8 mouse cellular contexts compared by ENCODE assay signal in the genomic region with DNA sequence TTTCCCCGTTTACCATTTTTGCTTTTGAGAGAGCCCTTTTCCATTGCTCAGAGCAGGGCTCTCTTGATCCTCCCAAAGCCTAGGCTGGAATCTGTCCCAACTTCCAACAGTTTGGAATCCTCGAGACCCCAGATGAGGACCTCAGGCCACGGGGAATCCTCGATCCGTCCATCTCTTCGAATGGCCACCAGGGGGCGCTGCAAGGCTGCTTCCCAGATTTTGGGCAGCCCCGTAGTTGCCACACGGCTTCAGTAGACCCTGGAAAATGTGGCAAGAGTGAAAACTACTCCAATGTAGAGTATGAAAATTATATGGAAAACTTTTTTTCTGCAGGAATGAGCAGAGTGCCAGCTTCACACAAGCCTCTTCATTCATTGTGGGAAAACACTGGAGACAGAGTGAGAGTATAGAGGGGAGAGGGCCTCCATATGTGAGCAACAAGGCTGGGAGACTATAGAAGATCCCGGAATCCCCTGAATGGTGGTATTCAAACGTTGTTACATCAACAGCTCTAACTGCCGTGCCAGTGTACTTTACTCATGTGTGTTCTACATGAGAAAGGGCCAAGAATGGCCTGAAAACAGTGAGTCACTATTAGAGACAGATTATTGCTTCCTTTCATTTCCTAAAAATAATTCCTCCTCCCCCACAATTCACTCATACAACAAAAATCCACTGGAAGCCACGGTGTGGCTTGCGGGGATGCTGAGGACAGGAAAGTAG. TPM values are rescaled to one million over a fixed set of nuclear protein-coding genes. Genes with fewer than 3 reads are reported as not detected.
DNase-seq lines count a peak whose midpoint lies in the region; ATAC-seq and TF ChIP-seq lines count a peak whose summit lies in the region.

Pdzd9 (minus strand) TSS at position 191 of the 723 bp plus-strand sequence.

- H3K27me3 ChIP-seq in kidney, adult 2 months (replicated peaks; ENCODE audit: control insufficient read depth, insufficient read depth, low read length), result no peaks in the 10 kb centered on the region
- H3K27me3 ChIP-seq in liver, adult 2 months (ENCODE audit: control insufficient read depth, insufficient read depth, low read length), result no peaks in the 10 kb centered on the region

- no peak within 1 kb of the TSS for H3K9ac ChIP-seq in liver, adult 2 months (ENCODE audit: low read depth, low read length)

- no peak for TF ChIP-seq POLR2A in kidney, adult 2 months (IDR thresholded peaks at IDR 0.05; ENCODE audit: low read depth, low read length)
- no peak for TF ChIP-seq POLR2A in liver, adult 2 months (IDR thresholded peaks at IDR 0.05; ENCODE audit: extremely low read depth, insufficient read depth, low read length)

- H3K79me2 ChIP-seq in liver, adult 2 months (ENCODE audit: control insufficient read depth, insufficient read depth, low read length), result no peaks in the 10 kb centered on the region

- WGBS in kidney, adult 2 months, result 17% methylated on average over 14 of the region's 14 CpGs
- 20% methylated on average over 14 of the region's 14 CpGs for WGBS in liver, adult 2 months

- ATAC-seq in monocyte, adult 5-6 weeks (replicated peaks; ENCODE audit: insufficient number of reproducible peaks, low FRiP score, low TSS enrichment, poor library complexity, severe bottlenecking), result 0 out of 2 replicates have a peak, but pooled peaks have one; percentile 46

- H3K27ac ChIP-seq in kidney, adult 2 months (ENCODE audit: insufficient read depth, low read depth, low read length), result no peak within 1 kb of the TSS
- H3K27ac ChIP-seq in liver, adult 2 months (replicated peaks; ENCODE audit: insufficient read depth, low read depth, low read length), result no peak within 1 kb of the TSS

- TF ChIP-seq CTCF in kidney, adult 2 months (conservative IDR thresholded peaks at IDR 0.05; ENCODE audit: insufficient read depth, insufficient read length, low read depth, low read length), result peak; percentile 82
- TF ChIP-seq CTCF in liver, adult 2 months (IDR thresholded peaks at IDR 0.05; ENCODE audit: low read depth, low read length), result peak; percentile 90

- H3K4me1 ChIP-seq in kidney, adult 2 months (ENCODE audit: control insufficient read depth, insufficient read depth, low read length), result no peaks in the 10 kb centered on the region; the same call in 1 of the 2 replicates
- no peaks in the 10 kb centered on the region; the same call in 1 of the 2 replicates for H3K4me1 ChIP-seq in liver, adult 2 months (ENCODE audit: control insufficient read depth, insufficient read depth, low read length)

- no peak within 1 kb of the TSS for H3K4me3 ChIP-seq in kidney, adult 2 months (ENCODE audit: insufficient read depth, low read depth, low read length)
- H3K4me3 ChIP-seq in liver, adult 2 months (ENCODE audit: insufficient read depth, low read depth, low read length), result no peak within 1 kb of the TSS

- no peaks in the 10 kb centered on the region for H3K36me3 ChIP-seq in kidney, adult 2 months (ENCODE audit: control insufficient read depth, insufficient read depth, low read length)
- no peaks in the 10 kb centered on the region for H3K36me3 ChIP-seq in liver, adult 2 months (ENCODE audit: control insufficient read depth, insufficient read depth, low read length)

- DNase-seq in 3134 (ENCODE audit: extremely low read depth, insufficient read length, low spot score), result peak; percentile 45
- peak; percentile 64 to 91 for DNase-seq in adrenal gland, adult (ENCODE audit: inconsistent age in 2 of 2, low spot score in 1 of 2)
- DNase-seq in embryo, embryonic 9.5 days (ENCODE audit: extremely low spot score), result peak; percentile 74
- DNase-seq in heart, adult 18-20 months, result peak; percentile 60 to 89
- peak; percentile 64 for DNase-seq in kidney, adult 2 months
- DNase-seq in liver, adult 2 months (ENCODE audit: extremely low read depth, low read depth, low spot score), result no peak
- DNase-seq in spleen, postnatal 14 days (ENCODE audit: low spot score in 2 of 2), result peak; percentile 25 to 58

RNA-seq across cellular contexts. Expression of gene Pdzd9, which starts in this region (rescaled TPM):
- total RNA-seq in heart, adult 18-20 months (2021), result not detected
- 0.09 TPM in 1 of 2 replicates, not detected in the other for polyA plus RNA-seq in kidney, adult 2 months (2012; rRNA removed)
- not detected in 2 replicates for total RNA-seq in liver, adult 2 months (2014; rRNA removed)
- not detected in 2 replicates for polyA plus RNA-seq in liver, adult 2 months (2012; rRNA removed)
- total RNA-seq in monocyte, adult 5-6 weeks (2017), result 0.29 TPM in 1 of 3 replicates, not detected in the others

Comparison
In these comparisons a context has a peak if more than half of its experiments do, and no peak if none do; other contexts are left out.
1. Peak in DNase-seq in heart, adult 18-20 months; RNA of the gene not detected or under 1 TPM.
2. Peak in DNase-seq in kidney, adult 2 months; RNA of the gene not detected or under 1 TPM.
3. Peak in ATAC-seq in monocyte, adult 5-6 weeks; RNA of the gene not detected or under 1 TPM.